Mouse (Mus musculus): ENCODE measurements around the gene Slc44a1. TPM values are rescaled to one million over a fixed set of nuclear protein-coding genes. Genes with fewer than 3 reads are reported as not detected.

Slc44a1 gene
- total RNA-seq, 4 experiments from 2014 or later, result 14.7 to 21.4 (median 18.0) TPM

DNA sequence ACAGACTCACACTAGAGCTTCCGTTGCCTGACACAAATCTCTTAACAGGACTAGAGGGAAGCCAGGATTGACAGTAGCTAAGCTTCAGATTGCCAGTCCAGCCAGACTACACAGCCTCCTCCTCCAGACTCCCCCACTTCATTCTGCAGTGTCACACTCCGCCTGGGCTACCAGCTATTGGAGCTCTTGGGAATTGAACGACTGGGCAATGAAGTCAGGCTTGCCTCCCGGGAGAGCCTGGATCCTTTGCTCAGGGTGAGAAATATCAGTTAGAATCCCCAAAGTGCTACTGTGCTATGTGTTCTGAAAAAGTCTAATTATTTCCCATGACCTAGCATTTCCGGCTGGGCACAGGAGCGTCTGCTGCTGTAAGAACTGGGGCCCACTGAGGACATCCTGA lies 9.7 kb upstream of the Slc44a1 start:
- no peak for DNase-seq (ENCODE audit: low spot score in 2 of 2)

DNA sequence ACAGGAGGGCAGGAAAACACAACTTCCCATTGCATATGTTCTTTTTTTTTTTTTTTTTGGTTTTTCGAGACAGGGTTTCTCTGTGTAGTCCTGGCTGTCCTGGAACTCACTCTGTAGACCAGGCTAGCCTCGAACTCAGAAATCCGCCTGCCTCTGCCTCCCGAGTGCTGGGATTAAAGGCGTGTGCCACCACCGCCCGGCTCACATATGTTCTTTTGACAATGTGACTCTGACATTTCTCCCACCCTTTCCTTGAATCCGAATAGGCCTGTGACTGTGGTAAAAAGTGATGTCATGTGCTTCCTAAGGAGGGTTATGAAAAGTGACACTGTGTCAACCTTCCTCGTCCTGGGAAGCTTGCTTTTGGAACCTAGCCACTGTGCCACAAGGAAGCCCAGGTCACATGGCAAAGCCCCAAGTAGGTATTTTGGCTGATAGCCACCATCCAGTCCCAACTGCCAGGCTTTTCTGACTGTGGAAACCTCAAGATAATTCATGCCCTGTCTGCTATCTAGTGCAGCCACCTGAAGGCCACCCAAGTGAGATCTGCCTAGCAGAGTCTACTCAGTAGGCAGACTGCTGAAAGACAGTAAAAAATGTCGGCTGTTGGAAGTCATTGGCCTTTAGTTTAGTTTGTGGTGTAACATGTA lies 8.5 kb upstream of the Slc44a1 start:
- no peak for DNase-seq (ENCODE audit: low spot score in 2 of 2)

GRCm38 (mm10) chr4:53437110-53437755 lies 3.0 kb upstream of the Slc44a1 start:
- DNase-seq (ENCODE audit: low spot score in 2 of 2), result no peak

- DNase-seq (ENCODE audit: low spot score in 2 of 2), result no peak
These were observed 1.8 kb upstream of the Slc44a1 start for GRCm38 (mm10) chr4:53438386-53438785.

DNA sequence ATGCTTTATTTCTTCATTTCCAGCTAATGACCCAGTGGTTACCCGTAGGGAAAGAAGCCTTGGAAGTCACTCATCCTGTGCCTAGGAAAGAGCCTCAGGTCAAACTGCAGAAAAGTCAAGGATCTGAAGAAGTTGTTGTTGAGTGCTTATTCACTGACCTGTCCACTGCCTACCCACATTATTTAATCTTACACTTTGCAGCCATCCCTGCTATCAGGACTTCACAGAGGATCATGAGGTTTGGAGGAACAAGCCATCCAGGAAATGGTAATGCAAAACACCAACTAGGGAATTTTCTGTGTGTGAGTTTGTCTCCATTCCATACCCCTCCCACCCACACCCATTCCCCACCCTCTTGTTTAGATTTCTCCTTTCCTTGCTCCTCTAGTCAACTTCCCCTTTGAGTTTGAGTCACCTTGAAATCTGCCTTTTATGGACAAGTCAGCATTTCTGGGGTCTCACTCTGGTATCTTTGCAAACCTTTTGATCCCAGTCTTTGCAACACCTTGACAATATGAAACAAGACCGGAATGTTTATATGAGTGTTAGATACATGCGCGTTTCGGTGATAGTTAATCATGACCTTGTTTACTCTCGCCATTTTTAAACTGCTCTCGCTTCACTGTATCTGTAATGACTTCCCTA lies 1.3 kb upstream of the Slc44a1 start:
- DNase-seq (ENCODE audit: low spot score in 2 of 2), result no peak

GRCm38 (mm10) chr4:53439636-53440009 lies 590 bp upstream of the Slc44a1 start:
- DNase-seq (ENCODE audit: low spot score in 2 of 2), result no peak

DNA sequence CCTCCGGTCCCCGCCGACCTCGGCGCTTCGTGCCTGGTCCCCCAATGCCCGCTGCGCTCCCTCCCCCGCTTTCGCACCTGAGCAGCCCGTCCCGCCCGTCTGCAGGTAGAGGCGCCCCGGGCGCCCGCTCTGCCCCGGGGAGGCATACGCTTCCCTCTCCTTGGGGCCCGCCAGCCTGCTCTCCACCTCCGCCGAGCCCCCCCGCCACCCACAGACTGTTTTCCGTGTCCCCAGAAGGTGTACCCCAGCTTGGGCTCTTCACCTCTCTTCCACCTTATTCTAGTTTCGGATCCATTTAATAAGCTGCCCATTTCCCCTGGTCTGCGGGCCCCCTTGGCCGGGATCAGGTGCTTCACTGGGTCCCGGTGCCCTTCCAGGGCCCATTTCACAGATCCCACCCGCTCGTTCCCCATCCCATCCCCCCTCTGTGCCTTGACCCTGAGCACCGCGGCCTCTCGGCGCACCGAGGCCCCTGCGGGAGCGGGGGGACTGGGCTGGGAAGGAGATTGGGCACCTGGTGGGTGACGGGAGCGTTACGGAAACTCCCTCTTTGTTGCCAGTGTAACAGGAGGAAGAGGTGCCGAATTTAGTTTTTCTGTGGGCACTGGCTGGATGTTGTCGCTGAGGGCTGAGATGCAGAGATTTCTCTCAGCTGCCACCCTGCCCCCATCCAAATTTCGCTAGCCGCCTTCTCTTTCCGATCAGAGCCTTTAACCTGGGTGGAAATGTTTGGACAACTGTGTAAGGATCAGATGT lies 781 bp downstream of the Slc44a1 start:
- DNase-seq (ENCODE audit: low spot score in 2 of 2), result peak; percentile 16 to 30

GRCm38 (mm10) chr4:53441683-53442082 lies 1.5 kb downstream of the Slc44a1 start:
- DNase-seq (ENCODE audit: low spot score in 2 of 2), result no peak

DNA sequence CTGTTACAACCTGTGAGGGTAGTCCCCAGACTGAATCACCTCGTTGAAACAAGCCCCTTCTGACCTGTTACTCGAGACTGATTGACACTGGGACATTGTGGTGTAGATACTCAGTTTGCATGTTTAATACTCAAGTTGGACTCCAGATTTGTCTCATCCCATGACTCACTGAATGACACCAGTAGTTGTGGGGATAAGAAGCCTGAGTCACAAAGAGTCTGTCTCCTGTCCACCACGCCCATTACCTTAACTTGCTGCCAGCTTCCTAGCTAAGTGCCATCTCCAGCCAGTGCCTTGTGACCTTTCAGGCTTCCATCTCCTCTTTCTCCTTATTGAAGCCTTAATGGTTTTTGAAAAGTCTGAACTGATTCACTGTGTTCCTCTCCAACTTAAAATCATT lies 6.0 kb downstream of the Slc44a1 start:
- DNase-seq (ENCODE audit: low spot score in 2 of 2), result no peak

DNA sequence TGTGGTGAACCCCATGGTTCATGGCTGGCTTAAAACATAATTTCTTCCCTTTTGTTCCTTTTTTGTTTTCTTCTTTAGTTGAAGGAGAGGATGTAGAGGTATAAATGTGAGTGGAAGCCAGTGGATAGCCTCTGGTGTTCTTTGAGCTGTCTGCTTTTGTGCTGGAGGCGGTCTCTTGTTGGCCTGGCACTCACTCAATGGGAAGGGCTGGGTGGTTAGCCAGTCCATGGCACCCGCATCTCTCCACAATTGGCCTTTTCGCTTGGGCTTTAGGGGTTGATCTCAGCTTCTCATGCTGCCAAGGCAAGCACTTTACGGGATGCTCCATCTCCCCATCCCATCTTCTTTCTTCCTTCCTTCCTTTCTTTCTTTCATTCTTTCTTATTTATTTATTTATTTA lies 7.6 kb downstream of the Slc44a1 start:
- DNase-seq (ENCODE audit: low spot score in 2 of 2), result no peak

DNA sequence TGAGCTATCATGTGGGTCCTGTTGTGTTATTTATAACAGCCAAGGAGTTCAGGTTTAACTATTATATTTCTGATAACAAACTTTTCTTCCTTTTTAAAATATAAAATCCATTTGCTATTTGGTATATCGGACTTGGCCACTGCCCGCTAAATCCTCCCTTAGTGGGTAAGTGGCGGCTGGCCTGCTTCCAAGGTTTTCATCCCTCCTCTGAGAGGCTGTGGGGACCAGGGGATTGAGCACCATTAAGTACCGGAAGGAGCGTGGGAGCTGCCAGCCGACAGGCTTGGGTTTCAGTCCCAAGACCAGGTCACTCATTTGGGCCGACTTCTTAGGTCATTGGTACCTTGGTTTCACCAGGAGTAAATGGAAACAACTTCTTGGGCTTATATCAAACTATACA lies 10.5 kb downstream of the Slc44a1 start:
- no peak for DNase-seq (ENCODE audit: low spot score in 2 of 2)

GRCm38 (mm10) chr4:53451887-53452286 lies 11.7 kb downstream of the Slc44a1 start:
- DNase-seq (ENCODE audit: low spot score in 2 of 2), result peak; percentile 17 to 19

DNA sequence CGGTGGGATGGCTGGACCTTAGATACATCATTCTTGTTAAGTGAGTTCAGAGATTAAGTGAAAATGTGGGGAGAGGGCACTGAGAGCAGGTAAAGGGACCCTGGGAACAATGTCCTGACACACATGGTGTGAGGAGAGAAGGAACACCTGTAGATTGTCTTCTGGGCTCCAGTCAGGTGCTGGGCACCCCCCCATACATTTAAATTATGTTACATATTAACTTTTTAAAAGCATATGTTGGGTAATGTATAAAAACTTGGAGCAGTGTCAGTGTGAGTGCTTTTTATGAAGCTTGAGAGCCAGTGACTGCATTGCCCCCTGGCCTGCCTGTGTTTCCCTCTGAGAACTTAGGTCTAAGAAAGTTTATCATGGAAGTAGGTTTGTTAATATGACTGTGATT lies 12.2 kb downstream of the Slc44a1 start:
- DNase-seq (ENCODE audit: low spot score in 2 of 2), result no peak

GRCm38 (mm10) chr4:53452976-53453889 lies 13.0 kb downstream of the Slc44a1 start:
- no peak for DNase-seq (ENCODE audit: low spot score in 2 of 2)

DNA sequence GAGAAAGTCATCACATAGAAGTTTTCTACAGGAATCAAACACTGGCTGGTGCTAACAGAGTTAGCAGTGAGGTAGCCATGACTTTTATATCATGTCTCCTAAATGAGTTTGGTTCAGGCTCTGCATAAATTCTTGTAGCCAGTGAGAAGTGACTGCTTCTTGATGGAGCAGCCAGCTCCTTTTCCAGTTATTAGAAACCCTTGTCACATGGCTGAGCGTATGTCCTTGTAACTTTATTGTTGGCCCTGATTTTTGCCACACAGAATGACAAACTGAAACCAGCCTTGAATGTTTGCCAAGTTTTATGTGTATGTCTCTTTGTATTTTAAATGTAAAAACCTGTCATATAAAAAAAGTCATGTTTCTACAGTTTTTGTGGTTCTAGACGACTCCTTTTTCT lies 15.7 kb downstream of the Slc44a1 start:
- no peak for DNase-seq (ENCODE audit: low spot score in 2 of 2)

DNA sequence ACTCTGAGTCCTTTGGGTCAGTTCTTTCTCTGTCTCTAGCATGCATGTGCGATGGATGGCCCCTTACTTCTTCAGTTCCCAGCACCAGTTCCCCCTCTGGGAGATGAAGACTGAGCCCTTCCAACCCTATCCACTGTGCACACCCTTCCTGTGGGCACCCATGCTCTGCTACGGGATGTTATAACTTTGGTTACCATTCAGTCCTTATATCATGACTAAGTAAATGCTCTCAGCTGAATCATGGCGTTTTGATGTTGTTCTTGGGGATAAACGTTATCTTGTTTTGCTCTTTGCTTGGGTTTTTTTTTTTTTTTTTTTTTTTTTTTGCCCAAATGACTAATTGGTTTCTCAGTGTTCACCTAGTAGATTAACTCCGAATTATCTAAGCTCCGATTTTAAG lies 16.4 kb downstream of the Slc44a1 start:
- DNase-seq (ENCODE audit: low spot score in 2 of 2), result no peak

DNA sequence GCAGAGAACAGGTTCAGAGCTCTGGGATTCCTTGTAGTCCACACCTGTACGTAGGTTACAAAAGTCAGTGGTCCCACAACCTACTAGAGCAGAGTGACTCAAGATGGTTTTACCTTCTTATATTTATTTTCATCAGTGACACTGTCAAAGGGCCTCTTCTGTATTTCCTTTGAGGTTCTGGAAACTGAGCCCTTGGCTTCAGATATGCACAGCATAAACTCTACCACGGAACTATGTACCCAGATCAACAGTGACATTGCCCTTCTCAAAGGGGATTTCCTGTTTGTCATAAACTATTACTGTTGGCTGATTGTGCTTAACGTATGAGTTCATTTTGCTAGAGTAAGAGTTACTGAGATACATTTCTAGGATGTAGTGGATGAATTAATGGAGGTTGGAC lies 18.3 kb downstream of the Slc44a1 start:
- no peak for DNase-seq (ENCODE audit: low spot score in 2 of 2)

DNA sequence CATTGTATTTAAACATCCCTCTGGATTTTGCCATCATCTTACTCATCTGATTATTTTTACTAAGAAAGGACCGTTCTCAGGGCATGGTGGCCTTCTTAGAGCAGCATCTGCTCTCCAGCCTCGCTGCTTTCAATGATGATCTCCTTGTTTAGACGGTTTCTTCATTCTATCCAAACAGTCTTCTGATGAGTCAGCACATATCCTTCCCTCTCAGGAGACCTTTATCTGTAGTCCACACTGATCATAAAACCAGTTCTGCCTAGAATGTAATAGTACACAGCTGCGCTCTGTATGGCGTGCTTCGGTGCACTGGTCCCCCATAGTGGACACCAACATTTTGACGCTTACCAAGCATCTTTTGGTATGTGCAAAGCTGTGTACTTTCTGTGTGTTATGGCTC lies 19.5 kb downstream of the Slc44a1 start:
- DNase-seq (ENCODE audit: low spot score in 2 of 2), result no peak

DNA sequence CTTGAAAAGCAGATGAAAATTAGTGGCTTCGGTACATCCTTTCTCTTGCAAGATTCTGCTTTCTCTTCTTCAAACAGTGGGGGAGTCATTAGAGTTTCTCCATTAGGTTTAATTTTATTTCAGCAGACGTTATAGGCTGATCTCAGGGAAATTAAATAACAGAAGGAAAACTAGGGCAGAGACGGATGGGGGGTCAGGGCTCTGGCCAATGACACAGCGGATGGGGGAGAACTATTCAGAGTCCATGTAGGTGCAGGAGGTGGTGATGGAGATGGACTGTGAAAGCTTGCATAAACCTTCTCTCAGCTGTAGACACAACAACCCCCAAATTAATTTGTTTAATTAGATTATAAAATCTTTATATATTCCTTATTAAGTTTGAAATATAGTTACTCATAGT lies 20.8 kb downstream of the Slc44a1 start:
- no peak for DNase-seq (ENCODE audit: low spot score in 2 of 2)

DNA sequence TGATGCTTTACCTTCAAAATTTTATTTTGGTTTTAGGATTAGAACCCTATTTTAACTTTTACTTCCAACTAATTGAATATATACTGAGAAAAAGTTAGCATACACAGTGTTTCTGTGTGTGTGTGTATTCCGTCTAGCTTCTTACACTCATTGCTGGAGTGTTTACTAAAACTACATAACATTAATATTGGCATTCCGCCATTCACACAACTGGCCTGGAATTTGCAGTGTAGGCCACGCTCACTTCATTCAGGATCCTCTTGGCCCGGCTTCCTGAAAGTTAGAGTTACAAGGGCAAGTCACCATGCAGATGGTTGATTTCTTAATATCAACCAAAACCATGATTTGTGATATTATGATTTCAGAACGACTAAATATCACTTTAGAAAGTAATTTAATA lies 21.9 kb downstream of the Slc44a1 start:
- DNase-seq (ENCODE audit: low spot score in 2 of 2), result no peak

Measured in gastrocnemius, adult 8-10 months (tissue).